In the genomic region with DNA sequence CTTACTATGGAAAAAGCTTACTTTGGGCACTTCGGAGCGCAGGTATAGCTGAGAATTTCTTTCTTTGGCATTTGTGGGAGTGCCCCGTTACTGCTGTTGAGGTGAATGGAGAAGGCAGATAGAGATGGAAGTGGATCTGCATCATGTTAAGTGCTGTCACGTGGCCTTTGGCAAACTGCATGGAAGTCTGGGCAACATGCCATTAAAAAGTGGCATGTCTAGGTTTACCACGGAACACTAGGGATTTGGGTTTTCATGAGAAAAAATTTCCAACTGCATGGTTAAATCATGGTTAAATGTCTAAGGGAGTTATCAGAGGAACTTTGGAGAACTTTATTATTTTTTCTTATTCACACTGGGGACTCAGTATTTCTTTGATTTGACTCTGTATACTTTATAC, we compare ENCODE assay signal across 30 mouse cellular contexts.
DNase-seq lines count a peak whose midpoint lies in the region; ATAC-seq and TF ChIP-seq lines count a peak whose summit lies in the region.
"Had no signal": no experiment of that assay in that cellular context is flagged by ENCODE, and none has a peak within 500 bp of the region (broad histone marks: within the 10 kb centered on the region; RNA-seq: fewer than 3 reads in every experiment).

No protein-coding gene starts in this region.

- no peaks in the 10 kb centered on the region for H3K36me3 ChIP-seq in forebrain, postnatal 0 days (ENCODE audit: insufficient read depth)
- H3K36me3 ChIP-seq in forebrain, embryonic 11.5 days (ENCODE audit: control insufficient read depth, insufficient read depth, low read length), result no peaks in the 10 kb centered on the region
- H3K36me3 ChIP-seq in midbrain, embryonic 11.5 days (ENCODE audit: control insufficient read depth, insufficient read depth, low read length), result no peaks in the 10 kb centered on the region
- H3K36me3 ChIP-seq in midbrain, embryonic 13.5 days, result no peaks in the 10 kb centered on the region
- H3K36me3 ChIP-seq: forebrain, embryonic 10.5 days; hindbrain, embryonic 12.5 days; intestine, embryonic 15.5 days; midbrain, embryonic 15.5 days; neural tube, embryonic 12.5 days had no signal

- H3K9ac ChIP-seq in forebrain, postnatal 0 days, result no peak overlapping the region
- H3K9ac ChIP-seq in forebrain, embryonic 11.5 days (ENCODE audit: low read length), result no peak overlapping the region
- no peak overlapping the region for H3K9ac ChIP-seq in midbrain, embryonic 11.5 days (ENCODE audit: low read length)
- no peak overlapping the region for H3K9ac ChIP-seq in midbrain, embryonic 13.5 days (replicated peaks)
- H3K9ac ChIP-seq: hindbrain, embryonic 12.5 days; intestine, embryonic 15.5 days; midbrain, embryonic 15.5 days; neural tube, embryonic 12.5 days had no signal

- H3K27me3 ChIP-seq in forebrain, postnatal 0 days (ENCODE audit: insufficient read depth, low read length), result no peaks in the 10 kb centered on the region
- no peaks in the 10 kb centered on the region for H3K27me3 ChIP-seq in forebrain, embryonic 11.5 days (ENCODE audit: control insufficient read depth, insufficient read depth, low read length)
- H3K27me3 ChIP-seq in midbrain, embryonic 11.5 days (ENCODE audit: control insufficient read depth, insufficient read depth, low read length), result no peaks in the 10 kb centered on the region
- no peaks in the 10 kb centered on the region for H3K27me3 ChIP-seq in midbrain, embryonic 13.5 days
- H3K27me3 ChIP-seq: hindbrain, embryonic 12.5 days; intestine, embryonic 15.5 days; megakaryocyte, embryonic 14.5 days; midbrain, embryonic 15.5 days; neural tube, embryonic 12.5 days had no signal

- H3K9me3 ChIP-seq in forebrain, postnatal 0 days (ENCODE audit: low read length), result no peaks in the 10 kb centered on the region
- H3K9me3 ChIP-seq in forebrain, embryonic 11.5 days (ENCODE audit: control insufficient read depth, low read length), result no peaks in the 10 kb centered on the region
- no peaks in the 10 kb centered on the region for H3K9me3 ChIP-seq in midbrain, embryonic 11.5 days (ENCODE audit: control insufficient read depth, low read length)
- H3K9me3 ChIP-seq in midbrain, embryonic 13.5 days, result no peaks in the 10 kb centered on the region
- H3K9me3 ChIP-seq: forebrain, embryonic 10.5 days; hindbrain, embryonic 12.5 days; intestine, embryonic 15.5 days; midbrain, embryonic 15.5 days; neural tube, embryonic 12.5 days had no signal

- DNase-seq in adrenal gland, postnatal 10 days, result peak; percentile 26
- no peak for DNase-seq in adrenal gland, postnatal 25 days
- peak; percentile 10 for DNase-seq in forebrain, postnatal 0 days
- no peak for DNase-seq in forebrain, embryonic 11.5 days (ENCODE audit: low spot score)
- DNase-seq in midbrain, embryonic 11.5 days (ENCODE audit: low spot score, missing footprints), result peak; percentile 57
- DNase-seq in ovary, postnatal 14 days (ENCODE audit: low spot score), result no peak
- no peak for DNase-seq in T-cell, adult 2 months (ENCODE audit: low spot score)
- DNase-seq: adrenal gland, adult 2 months; cerebellum, adult 11 months; cerebellum, adult 9-11 months; gastrocnemius, postnatal 14 days; heart, adult 11 months; heart, postnatal 36 days; kidney, adult 2 months; liver; lung, postnatal 4 days; right cerebral cortex, postnatal 4 days; thymus, adult 2 months; thymus, postnatal 36 days had no signal

- no peak overlapping the region for H3K4me3 ChIP-seq in forebrain, postnatal 0 days (ENCODE audit: low read depth, low read length)
- no peak overlapping the region for H3K4me3 ChIP-seq in forebrain, embryonic 11.5 days (ENCODE audit: low read depth, low read length)
- H3K4me3 ChIP-seq in midbrain, embryonic 11.5 days (ENCODE audit: low read depth, low read length), result no peak overlapping the region
- no peak overlapping the region for H3K4me3 ChIP-seq in midbrain, embryonic 13.5 days (replicated peaks)
- H3K4me3 ChIP-seq: forebrain, embryonic 10.5 days; hindbrain, embryonic 12.5 days; intestine, embryonic 15.5 days; layer of hippocampus, adult 2 months; megakaryocyte, embryonic 14.5 days; midbrain, embryonic 15.5 days; neural tube, embryonic 12.5 days had no signal

- no peak overlapping the region for H3K4me2 ChIP-seq in forebrain, postnatal 0 days (ENCODE audit: low read depth)
- no peak overlapping the region for H3K4me2 ChIP-seq in forebrain, embryonic 11.5 days (ENCODE audit: low read depth, low read length, severe bottlenecking)
- no peak overlapping the region for H3K4me2 ChIP-seq in midbrain, embryonic 11.5 days
- H3K4me2 ChIP-seq in midbrain, embryonic 13.5 days (replicated peaks), result no peak overlapping the region
- H3K4me2 ChIP-seq: heart, embryonic 11.5 days; hindbrain, embryonic 12.5 days; intestine, embryonic 15.5 days; midbrain, embryonic 15.5 days; neural tube, embryonic 12.5 days had no signal

- TF ChIP-seq CTCF in forebrain, postnatal 0 days (IDR thresholded peaks at IDR 0.05; ENCODE audit: low read depth), result no peak

- ATAC-seq in forebrain, postnatal 0 days, result no peak
- ATAC-seq in forebrain, embryonic 11.5 days (replicated peaks; ENCODE audit: low FRiP score), result no peak
- no peak for ATAC-seq in midbrain, embryonic 11.5 days (ENCODE audit: low FRiP score)
- no peak for ATAC-seq in midbrain, embryonic 13.5 days
- ATAC-seq: hindbrain, postnatal 0 days; intestine, embryonic 15.5 days; lung, postnatal 0 days; midbrain, embryonic 15.5 days had no signal

- no peak overlapping the region for H3K27ac ChIP-seq in forebrain, postnatal 0 days (ENCODE audit: low read depth, low read length)
- H3K27ac ChIP-seq in forebrain, embryonic 11.5 days (ENCODE audit: low read depth, low read length), result no peak overlapping the region
- no peak overlapping the region for H3K27ac ChIP-seq in midbrain, embryonic 11.5 days (ENCODE audit: low read depth, low read length)
- H3K27ac ChIP-seq in midbrain, embryonic 13.5 days, result no peak overlapping the region
- H3K27ac ChIP-seq: forebrain, embryonic 10.5 days; hindbrain, embryonic 12.5 days; hindbrain, postnatal 0 days; intestine, embryonic 15.5 days; layer of hippocampus, adult 2 months; midbrain, embryonic 15.5 days; neural tube, embryonic 12.5 days had no signal

- H3K4me1 ChIP-seq in forebrain, postnatal 0 days (ENCODE audit: insufficient read depth), result no peaks in the 10 kb centered on the region
- no peaks in the 10 kb centered on the region for H3K4me1 ChIP-seq in forebrain, embryonic 11.5 days (replicated peaks; ENCODE audit: control insufficient read depth, insufficient read depth, low read length)
- no peaks in the 10 kb centered on the region for H3K4me1 ChIP-seq in midbrain, embryonic 11.5 days (ENCODE audit: control insufficient read depth, insufficient read depth, low read length)
- H3K4me1 ChIP-seq in midbrain, embryonic 13.5 days (replicated peaks), result no peaks in the 10 kb centered on the region
- H3K4me1 ChIP-seq: forebrain, embryonic 10.5 days; hindbrain, embryonic 12.5 days; intestine, embryonic 15.5 days; megakaryocyte, embryonic 14.5 days had no signal

- WGBS in forebrain, postnatal 0 days, result 65% methylated on average over 5 of the region's 5 CpGs
- WGBS in forebrain, embryonic 11.5 days, result 94% methylated on average over 5 of the region's 5 CpGs
- 92% methylated on average over 5 of the region's 5 CpGs for WGBS in midbrain, embryonic 11.5 days
- WGBS in midbrain, embryonic 13.5 days, result 85% methylated on average over 5 of the region's 5 CpGs

Comparison
In these comparisons a context has a peak if more than half of its experiments do, and no peak if none do; other contexts are left out.
1. DNase-seq: peak in adrenal gland, postnatal 10 days (single experiment), forebrain, postnatal 0 days (single experiment) and midbrain, embryonic 11.5 days (single experiment); none in adrenal gland, postnatal 25 days (single experiment), forebrain, embryonic 11.5 days (single experiment), ovary, postnatal 14 days (single experiment) and T-cell, adult 2 months (single experiment).